Mouse (Mus musculus): Measurements from ENCODE around the gene Galnt18. TPM values are rescaled to one million over a fixed set of nuclear protein-coding genes. Genes with fewer than 3 reads are reported as not detected.

Gene Galnt18
- polyA plus RNA-seq, 1 experiment from 2014 or later: 4.4 TPM

- ATAC-seq (ENCODE audit: low FRiP score) (no peak), DNase-seq (ENCODE audit: low spot score, missing footprints) (no peak)
- Histone ChIP-seq H3K36me3 (ENCODE audit: control insufficient read depth, insufficient read depth, low read length) (no peaks in the 10 kb centered on the region), H3K4me1 (ENCODE audit: control insufficient read depth, insufficient read depth, low read length) (no peaks in the 10 kb centered on the region), H3K9ac (ENCODE audit: low read length) (no peak overlapping the region), H3K4me2 (no peak overlapping the region), H3K27me3 (ENCODE audit: control insufficient read depth, insufficient read depth, low read length) (no peaks in the 10 kb centered on the region), H3K4me3 (ENCODE audit: low read depth, low read length) (no peak overlapping the region), H3K27ac (ENCODE audit: low read depth, low read length) (no peak overlapping the region), H3K9me3 (ENCODE audit: control insufficient read depth, low read length) (no peaks in the 10 kb centered on the region)
- 87% methylated on average over 3 of the region's 3 CpGs for WGBS
Observed at GRCm38 (mm10) chr7:111748571-111749071, 31.2 kb downstream of the Galnt18 start.

GRCm38 (mm10) chr7:111744770-111745169, 35.0 kb downstream of the Galnt18 start:
- ATAC-seq (ENCODE audit: low FRiP score) (no peak), DNase-seq (ENCODE audit: low spot score, missing footprints) (no peak)
- Histone ChIP-seq H3K4me2 (no peak overlapping the region), H3K27ac (ENCODE audit: low read depth, low read length) (no peak overlapping the region), H3K36me3 (ENCODE audit: control insufficient read depth, insufficient read depth, low read length) (no peaks in the 10 kb centered on the region), H3K4me1 (ENCODE audit: control insufficient read depth, insufficient read depth, low read length) (no peaks in the 10 kb centered on the region), H3K9ac (ENCODE audit: low read length) (no peak overlapping the region), H3K9me3 (ENCODE audit: control insufficient read depth, low read length) (no peaks in the 10 kb centered on the region), H3K4me3 (ENCODE audit: low read depth, low read length) (no peak overlapping the region), H3K27me3 (ENCODE audit: control insufficient read depth, insufficient read depth, low read length) (no peaks in the 10 kb centered on the region)

- Histone ChIP-seq H3K36me3 (ENCODE audit: control insufficient read depth, insufficient read depth, low read length) (no peaks in the 10 kb centered on the region), H3K27ac (ENCODE audit: low read depth, low read length) (no peak overlapping the region), H3K9ac (ENCODE audit: low read length) (no peak overlapping the region), H3K4me3 (ENCODE audit: low read depth, low read length) (no peak overlapping the region), H3K9me3 (ENCODE audit: control insufficient read depth, low read length) (no peaks in the 10 kb centered on the region), H3K27me3 (ENCODE audit: control insufficient read depth, insufficient read depth, low read length) (no peaks in the 10 kb centered on the region), H3K4me1 (ENCODE audit: control insufficient read depth, insufficient read depth, low read length) (no peaks in the 10 kb centered on the region), H3K4me2 (no peak overlapping the region)
- DNase-seq (ENCODE audit: low spot score, missing footprints): no peak
- WGBS: 60% methylated on average over 2 of the region's 2 CpGs
- ATAC-seq (ENCODE audit: low FRiP score): no peak
Observed at GRCm38 (mm10) chr7:111741595-111741994, 38.2 kb downstream of the Galnt18 start.

GRCm38 (mm10) chr7:111740091-111740490, 39.7 kb downstream of the Galnt18 start:
- DNase-seq (ENCODE audit: low spot score, missing footprints): no peak
- no peak overlapping the region for H3K4me3 ChIP-seq (ENCODE audit: low read depth, low read length)
- no peak overlapping the region for H3K27ac ChIP-seq (ENCODE audit: low read depth, low read length)
- no peaks in the 10 kb centered on the region for H3K27me3 ChIP-seq (ENCODE audit: control insufficient read depth, insufficient read depth, low read length)
- WGBS: 82% methylated on average over 6 of the region's 6 CpGs
- no peak overlapping the region for H3K4me2 ChIP-seq
- no peak overlapping the region for H3K9ac ChIP-seq (ENCODE audit: low read length)
- H3K4me1 ChIP-seq (ENCODE audit: control insufficient read depth, insufficient read depth, low read length): no peaks in the 10 kb centered on the region
- H3K36me3 ChIP-seq (ENCODE audit: control insufficient read depth, insufficient read depth, low read length): no peaks in the 10 kb centered on the region
- 0 out of 2 replicates have a peak, but pooled peaks have one; percentile 44 for ATAC-seq (ENCODE audit: low FRiP score)
- H3K9me3 ChIP-seq (ENCODE audit: control insufficient read depth, low read length): no peaks in the 10 kb centered on the region

GRCm38 (mm10) chr7:111739371-111739765, 40.4 kb downstream of the Galnt18 start:
- Histone ChIP-seq H3K9ac (ENCODE audit: low read length) (no peak overlapping the region), H3K4me2 (no peak overlapping the region), H3K4me1 (ENCODE audit: control insufficient read depth, insufficient read depth, low read length) (no peaks in the 10 kb centered on the region), H3K4me3 (ENCODE audit: low read depth, low read length) (no peak overlapping the region), H3K27ac (ENCODE audit: low read depth, low read length) (no peak overlapping the region), H3K36me3 (ENCODE audit: control insufficient read depth, insufficient read depth, low read length) (no peaks in the 10 kb centered on the region), H3K27me3 (ENCODE audit: control insufficient read depth, insufficient read depth, low read length) (no peaks in the 10 kb centered on the region), H3K9me3 (ENCODE audit: control insufficient read depth, low read length) (no peaks in the 10 kb centered on the region)
- ATAC-seq (ENCODE audit: low FRiP score): no peak
- 75% methylated on average over 5 of the region's 5 CpGs for WGBS
- DNase-seq (ENCODE audit: low spot score, missing footprints): no peak

- ATAC-seq (ENCODE audit: low FRiP score) (no peak), DNase-seq (ENCODE audit: low spot score, missing footprints) (no peak)
- Histone ChIP-seq H3K27me3 (ENCODE audit: control insufficient read depth, insufficient read depth, low read length) (no peaks in the 10 kb centered on the region), H3K27ac (ENCODE audit: low read depth, low read length) (no peak overlapping the region), H3K4me1 (ENCODE audit: control insufficient read depth, insufficient read depth, low read length) (no peaks in the 10 kb centered on the region), H3K4me3 (ENCODE audit: low read depth, low read length) (no peak overlapping the region), H3K4me2 (no peak overlapping the region), H3K9me3 (ENCODE audit: control insufficient read depth, low read length) (no peaks in the 10 kb centered on the region), H3K36me3 (ENCODE audit: control insufficient read depth, insufficient read depth, low read length) (no peaks in the 10 kb centered on the region), H3K9ac (ENCODE audit: low read length) (no peak overlapping the region)
- WGBS: 79% methylated on average over 10 of the region's 10 CpGs
Observed at GRCm38 (mm10) chr7:111738456-111739370, 41.1 kb downstream of the Galnt18 start.

- Histone ChIP-seq H3K27ac (ENCODE audit: low read depth, low read length) (no peak overlapping the region), H3K4me3 (ENCODE audit: low read depth, low read length) (no peak overlapping the region), H3K27me3 (ENCODE audit: control insufficient read depth, insufficient read depth, low read length) (no peaks in the 10 kb centered on the region), H3K4me1 (ENCODE audit: control insufficient read depth, insufficient read depth, low read length) (no peaks in the 10 kb centered on the region), H3K9ac (ENCODE audit: low read length) (no peak overlapping the region), H3K9me3 (ENCODE audit: control insufficient read depth, low read length) (no peaks in the 10 kb centered on the region), H3K36me3 (ENCODE audit: control insufficient read depth, insufficient read depth, low read length) (no peaks in the 10 kb centered on the region), H3K4me2 (no peak overlapping the region)
- 82% methylated on average over 7 of the region's 7 CpGs for WGBS
- no peak for ATAC-seq (ENCODE audit: low FRiP score)
- no peak for DNase-seq (ENCODE audit: low spot score, missing footprints)
Observed at GRCm38 (mm10) chr7:111737426-111737825, 42.4 kb downstream of the Galnt18 start.

- WGBS: 74% methylated on average over 3 of the region's 3 CpGs
- Histone ChIP-seq H3K9me3 (ENCODE audit: control insufficient read depth, low read length) (no peaks in the 10 kb centered on the region), H3K36me3 (ENCODE audit: control insufficient read depth, insufficient read depth, low read length) (no peaks in the 10 kb centered on the region), H3K4me3 (ENCODE audit: low read depth, low read length) (no peak overlapping the region), H3K27me3 (ENCODE audit: control insufficient read depth, insufficient read depth, low read length) (no peaks in the 10 kb centered on the region), H3K9ac (ENCODE audit: low read length) (no peak overlapping the region), H3K4me2 (no peak overlapping the region), H3K4me1 (ENCODE audit: control insufficient read depth, insufficient read depth, low read length) (no peaks in the 10 kb centered on the region), H3K27ac (ENCODE audit: low read depth, low read length) (no peak overlapping the region)
- DNase-seq (ENCODE audit: low spot score, missing footprints) (no peak), ATAC-seq (ENCODE audit: low FRiP score) (no peak)
Observed at GRCm38 (mm10) chr7:111736365-111736764, 43.4 kb downstream of the Galnt18 start.

Measured in midbrain, embryonic 11.5 days (tissue).